25 mouse cellular contexts compared by ENCODE assay signal in the genomic region with DNA sequence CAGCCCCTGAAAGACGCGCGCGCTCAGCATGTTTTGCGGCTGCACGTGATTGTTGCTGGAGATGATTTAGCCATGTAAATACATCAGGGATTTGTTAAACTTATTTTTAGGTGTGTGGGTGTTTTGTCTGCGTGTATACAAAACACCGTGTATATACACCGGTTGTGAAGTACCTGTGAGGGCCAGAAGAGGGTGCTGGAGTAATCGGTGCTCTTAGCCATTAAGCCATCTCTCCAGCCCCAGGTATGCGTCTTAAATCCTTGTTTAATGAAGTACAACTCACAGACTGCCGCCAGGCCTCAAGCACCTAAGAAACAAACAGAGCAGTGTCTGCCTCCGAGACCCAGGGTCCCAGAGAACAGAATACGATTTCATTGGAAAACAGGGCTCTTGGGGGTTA.
DNase-seq lines count a peak whose midpoint lies in the region; ATAC-seq and TF ChIP-seq lines count a peak whose summit lies in the region.
"Had no signal": no experiment of that assay in that cellular context is flagged by ENCODE, and none has a peak within 500 bp of the region (broad histone marks: within the 10 kb centered on the region; RNA-seq: fewer than 3 reads in every experiment).

No protein-coding gene starts in this region.

- H3K4me1 ChIP-seq in ES-Bruce4 (ENCODE audit: control insufficient read depth, insufficient read depth, low read length), result no peaks in the 10 kb centered on the region
- H3K4me1 ChIP-seq in hindbrain, embryonic 16.5 days (ENCODE audit: control insufficient read depth, insufficient read depth, low read depth, low read length), result no peaks in the 10 kb centered on the region
- H3K4me1 ChIP-seq: heart, embryonic 13.5 days had no signal

- no peaks in the 10 kb centered on the region for H3K9me3 ChIP-seq in ES-Bruce4 (replicated peaks; ENCODE audit: control insufficient read depth, insufficient read depth, low read length, poor library complexity, severe bottlenecking)
- H3K9me3 ChIP-seq in hindbrain, embryonic 16.5 days (ENCODE audit: control insufficient read depth, low read length), result no peaks in the 10 kb centered on the region
- H3K9me3 ChIP-seq: embryonic facial prominence, embryonic 12.5 days; heart, embryonic 13.5 days; limb, embryonic 15.5 days; midbrain, embryonic 12.5 days had no signal

- WGBS in hindbrain, embryonic 16.5 days, result 86% methylated on average over 14 of the region's 14 CpGs

- no peak for TF ChIP-seq EP300 in ES-Bruce4 (IDR thresholded peaks at IDR 0.05; ENCODE audit: insufficient read depth, low read depth, low read length)

- DNase-seq in layer of hippocampus, adult 2 months (ENCODE audit: low spot score in 2 of 2), result no peak
- no peak for DNase-seq in layer of hippocampus, postnatal 25 days (ENCODE audit: extremely low spot score in 1 of 2, low spot score in 1 of 2)
- DNase-seq in 416B (ENCODE audit: low read depth), result peak; percentile 45
- no peak for DNase-seq in brain, embryonic 14.5 days (ENCODE audit: low read depth)
- no peak for DNase-seq in kidney, postnatal 14 days
- no peak for DNase-seq in gastrocnemius, postnatal 10 days
- DNase-seq: adrenal gland, adult 8-10 months; cerebellum, adult 9-10 months; gastrocnemius, postnatal 25 days; heart, adult 18-20 months; heart, postnatal 14 days; kidney, adult 18-20 months; layer of hippocampus, postnatal 36 days; lung, adult 18-20 months; right cerebral cortex, postnatal 14 days had no signal

- no peak for TF ChIP-seq POLR2A in ES-Bruce4 (IDR thresholded peaks at IDR 0.05; ENCODE audit: insufficient read depth, low read length)
- no peak for TF ChIP-seq POLR2A in brain, embryonic 14.5 days (IDR thresholded peaks at IDR 0.05; ENCODE audit: borderline replicate concordance, extremely low read depth, insufficient read depth, insufficient read length, poor library complexity, severe bottlenecking)

- no peaks in the 10 kb centered on the region for H3K27me3 ChIP-seq in ES-Bruce4 (ENCODE audit: control insufficient read depth, insufficient read depth, low read length, poor library complexity, severe bottlenecking)
- H3K27me3 ChIP-seq in hindbrain, embryonic 16.5 days (replicated peaks; ENCODE audit: control insufficient read depth, insufficient read depth, low read length), result no peaks in the 10 kb centered on the region
- H3K27me3 ChIP-seq: embryonic facial prominence, embryonic 12.5 days; heart, embryonic 13.5 days; limb, embryonic 15.5 days; midbrain, embryonic 12.5 days; Patski had no signal

- H3K9ac ChIP-seq in ES-Bruce4 (ENCODE audit: low read depth, poor library complexity, severe bottlenecking), result no peak overlapping the region
- H3K9ac ChIP-seq in hindbrain, embryonic 16.5 days (ENCODE audit: low read depth, low read length), result no peak overlapping the region
- H3K9ac ChIP-seq: embryonic facial prominence, embryonic 12.5 days; heart, embryonic 13.5 days; limb, embryonic 15.5 days; midbrain, embryonic 12.5 days had no signal

- ATAC-seq in hindbrain, embryonic 16.5 days, result no peak
- ATAC-seq: activated CD4-positive, CD25-positive, alpha-beta regulatory T cell, adult 4 months; forebrain, embryonic 14.5 days; Patski had no signal

- H3K36me3 ChIP-seq in ES-Bruce4 (ENCODE audit: control insufficient read depth, insufficient read depth, low read length, poor library complexity, severe bottlenecking), result no peaks in the 10 kb centered on the region
- H3K36me3 ChIP-seq in hindbrain, embryonic 16.5 days (ENCODE audit: control insufficient read depth, insufficient read depth, low read length), result no peaks in the 10 kb centered on the region
- H3K36me3 ChIP-seq: embryonic facial prominence, embryonic 12.5 days; heart, embryonic 13.5 days; limb, embryonic 15.5 days; midbrain, embryonic 12.5 days had no signal

- no peak overlapping the region for H3K27ac ChIP-seq in layer of hippocampus, adult 2 months
- H3K27ac ChIP-seq in ES-Bruce4 (ENCODE audit: insufficient read depth, low read length), result no peak overlapping the region
- no peak overlapping the region for H3K27ac ChIP-seq in hindbrain, embryonic 16.5 days (ENCODE audit: low read depth, low read length)
- H3K27ac ChIP-seq: embryonic facial prominence, embryonic 12.5 days; heart, embryonic 13.5 days; kidney, postnatal 0 days; limb, embryonic 15.5 days; midbrain, embryonic 12.5 days had no signal

- peak; percentile 46 for TF ChIP-seq CTCF in layer of hippocampus, adult 2 months (conservative IDR thresholded peaks at IDR 0.05)
- peak; percentile 19 for TF ChIP-seq CTCF in ES-Bruce4 (IDR thresholded peaks at IDR 0.05; ENCODE audit: low read depth, low read length)
- TF ChIP-seq CTCF in brain, embryonic 14.5 days (IDR thresholded peaks at IDR 0.05; ENCODE audit: borderline replicate concordance, extremely low read depth, insufficient read depth, insufficient read length), result peak; percentile 6; the same call in 1 of the 2 replicates

- H3K4me2 ChIP-seq in hindbrain, embryonic 16.5 days (ENCODE audit: low read length), result no peak overlapping the region
- H3K4me2 ChIP-seq: embryonic facial prominence, embryonic 12.5 days; heart, embryonic 13.5 days; limb, embryonic 15.5 days; midbrain, embryonic 12.5 days had no signal

- H3K4me3 ChIP-seq in layer of hippocampus, adult 2 months, result no peak overlapping the region
- no peak overlapping the region for H3K4me3 ChIP-seq in ES-Bruce4 (ENCODE audit: low read depth, low read length)
- no peak overlapping the region for H3K4me3 ChIP-seq in hindbrain, embryonic 16.5 days (ENCODE audit: low read length)
- H3K4me3 ChIP-seq: embryonic facial prominence, embryonic 12.5 days; heart, embryonic 13.5 days; limb, embryonic 15.5 days; midbrain, embryonic 12.5 days had no signal
